7 mouse cellular contexts compared by ENCODE assay signal in the genomic region with DNA sequence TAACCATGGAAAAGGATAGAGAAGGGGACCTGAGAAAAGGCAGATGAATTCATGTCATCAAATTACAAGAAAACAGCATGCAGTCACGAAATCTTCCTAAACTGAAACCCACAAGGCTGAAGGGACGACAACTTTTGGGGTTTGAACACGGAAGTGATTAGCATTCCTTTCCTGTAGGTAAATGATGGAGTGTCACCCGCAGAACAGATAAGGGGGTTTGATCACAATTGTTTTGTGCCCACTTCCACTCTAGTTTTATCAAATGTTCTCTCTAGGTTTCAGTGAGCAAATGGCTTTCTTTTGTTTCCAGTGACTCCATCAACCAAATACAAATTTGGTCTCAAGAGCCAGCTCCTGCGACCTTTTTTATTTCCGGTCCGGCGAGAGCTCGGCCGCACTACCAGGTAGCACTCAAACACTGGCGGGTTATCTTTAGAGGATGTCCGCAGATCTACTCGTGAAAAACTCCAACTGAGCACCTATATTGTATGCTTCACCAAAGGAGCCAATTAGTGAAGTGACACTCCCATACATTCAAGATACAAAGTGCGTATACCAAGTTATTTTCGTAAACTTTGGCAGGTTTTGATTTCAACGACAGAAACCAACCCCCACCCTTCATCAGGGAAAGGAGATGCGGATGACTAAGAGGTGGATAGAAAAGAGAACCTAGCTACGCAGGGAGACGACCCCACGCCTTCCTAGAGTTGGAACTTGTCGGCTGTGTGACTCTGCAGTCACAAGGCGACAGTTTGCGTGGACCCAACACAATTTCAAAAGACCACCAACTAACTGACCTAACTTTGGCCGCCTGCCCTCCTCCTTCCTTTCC. TPM values are rescaled to one million over a fixed set of nuclear protein-coding genes. Genes with fewer than 3 reads are reported as not detected.
DNase-seq lines count a peak whose midpoint lies in the region; ATAC-seq and TF ChIP-seq lines count a peak whose summit lies in the region.

No protein-coding gene starts in this region.

- H3K4me2 ChIP-seq in hindbrain, embryonic 15.5 days, result peak overlapping the region; percentile 76
- H3K4me2 ChIP-seq in midbrain, embryonic 13.5 days (replicated peaks), result peak overlapping the region; percentile 89

- H3K27ac ChIP-seq in thymus, adult 2 months (ENCODE audit: control insufficient read depth, insufficient read depth, low read length), result no peak overlapping the region
- peak overlapping the region; percentile 84 for H3K27ac ChIP-seq in hindbrain, embryonic 15.5 days (replicated peaks)
- peak overlapping the region; percentile 82 for H3K27ac ChIP-seq in midbrain, embryonic 13.5 days

- H3K27me3 ChIP-seq in thymus, adult 2 months (ENCODE audit: control insufficient read depth, insufficient read depth, low read length), result no peaks in the 10 kb centered on the region
- H3K27me3 ChIP-seq in hindbrain, embryonic 15.5 days, result no peaks in the 10 kb centered on the region
- no peaks in the 10 kb centered on the region for H3K27me3 ChIP-seq in midbrain, embryonic 13.5 days

- under 1% methylated on average over 24 of the region's 24 CpGs for WGBS in thymus, adult 2 months
- 10% methylated on average over 24 of the region's 24 CpGs for WGBS in hindbrain, embryonic 15.5 days
- 9% methylated on average over 24 of the region's 24 CpGs for WGBS in midbrain, embryonic 13.5 days

- no peak for ATAC-seq in hindbrain, embryonic 15.5 days (ENCODE audit: low FRiP score, low read depth)
- peak; percentile 5; the same call in 1 of the 2 replicates for ATAC-seq in midbrain, embryonic 13.5 days

- DNase-seq in thymus, adult 2 months, result peak; percentile 13
- DNase-seq in thymus, postnatal 14 days, result no peak
- DNase-seq in embryo, embryonic 11 days, result peak; percentile 14
- DNase-seq in spleen, adult 18-20 months, result no peak
- no peak for DNase-seq in cerebellum, postnatal 10 days

- no peak for TF ChIP-seq POLR2A in thymus, adult 2 months (IDR thresholded peaks at IDR 0.05; ENCODE audit: control insufficient read depth, extremely low read depth, insufficient read depth, low read length, poor library complexity)

- no peaks in the 10 kb centered on the region for H3K9me3 ChIP-seq in hindbrain, embryonic 15.5 days
- no peaks in the 10 kb centered on the region for H3K9me3 ChIP-seq in midbrain, embryonic 13.5 days

- TF ChIP-seq CTCF in thymus, adult 2 months (IDR thresholded peaks at IDR 0.05; ENCODE audit: borderline replicate concordance, control insufficient read depth, extremely low read depth, insufficient read depth, low read length, poor library complexity), result no peak

- peaks cover 3% of the 10 kb centered on the region for H3K4me1 ChIP-seq in thymus, adult 2 months (replicated peaks; ENCODE audit: control insufficient read depth, insufficient read depth, low read length)
- H3K4me1 ChIP-seq in hindbrain, embryonic 15.5 days (replicated peaks), result peaks cover 17% of the 10 kb centered on the region
- H3K4me1 ChIP-seq in midbrain, embryonic 13.5 days (replicated peaks), result peaks cover 20% of the 10 kb centered on the region

- H3K36me3 ChIP-seq in thymus, adult 2 months (ENCODE audit: control insufficient read depth, insufficient read depth, low read length), result no peaks in the 10 kb centered on the region
- H3K36me3 ChIP-seq in hindbrain, embryonic 15.5 days, result no peaks in the 10 kb centered on the region
- H3K36me3 ChIP-seq in midbrain, embryonic 13.5 days, result no peaks in the 10 kb centered on the region

- H3K4me3 ChIP-seq in thymus, adult 2 months (ENCODE audit: control insufficient read depth, insufficient read depth, low read length), result peak overlapping the region; percentile 100
- peak overlapping the region; percentile 96 for H3K4me3 ChIP-seq in hindbrain, embryonic 15.5 days
- peak overlapping the region; percentile 99 for H3K4me3 ChIP-seq in midbrain, embryonic 13.5 days (replicated peaks)

- H3K9ac ChIP-seq in hindbrain, embryonic 15.5 days, result peak overlapping the region; percentile 97
- H3K9ac ChIP-seq in midbrain, embryonic 13.5 days (replicated peaks), result peak overlapping the region; percentile 99

RNA-seq across cellular contexts. Expression of gene Ube2l3, which starts 2.1 kb away (rescaled TPM):
- 70.5 and 75.0 TPM in 2 replicates for polyA plus RNA-seq in thymus, adult 2 months (2012; rRNA removed)
- 281 and 286 TPM in 2 replicates for polyA plus RNA-seq in hindbrain, embryonic 15.5 days (2015; fragmentation: Nextera tagmentation; extraction: Ambion mirVana)
- polyA plus RNA-seq in midbrain, embryonic 13.5 days (2015; fragmentation: Nextera tagmentation; extraction: Ambion mirVana), result 330 and 342 TPM in 2 replicates

RNA-seq across cellular contexts. Expression of gene Rimbp3, which starts 8.1 kb away (rescaled TPM):
- polyA plus RNA-seq in thymus, adult 2 months (2012; rRNA removed), result 0.41 and 0.51 TPM in 2 replicates
- 1.8 and 1.9 TPM in 2 replicates for polyA plus RNA-seq in hindbrain, embryonic 15.5 days (2015; fragmentation: Nextera tagmentation; extraction: Ambion mirVana)
- polyA plus RNA-seq in midbrain, embryonic 13.5 days (2015; fragmentation: Nextera tagmentation; extraction: Ambion mirVana), result 2.1 and 2.5 TPM in 2 replicates

RNA-seq across cellular contexts. Expression of gene Hic2, which starts 33.0 kb away (rescaled TPM):
- 6.0 and 7.0 TPM in 2 replicates for polyA plus RNA-seq in thymus, adult 2 months (2012; rRNA removed)
- 7.3 and 7.5 TPM in 2 replicates for polyA plus RNA-seq in hindbrain, embryonic 15.5 days (2015; fragmentation: Nextera tagmentation; extraction: Ambion mirVana)
- 13.2 and 13.6 TPM in 2 replicates for polyA plus RNA-seq in midbrain, embryonic 13.5 days (2015; fragmentation: Nextera tagmentation; extraction: Ambion mirVana)

RNA-seq across cellular contexts. Expression of gene Ccdc116, which starts 53.3 kb away (rescaled TPM):
- polyA plus RNA-seq in thymus, adult 2 months (2012; rRNA removed), result 3.5 and 3.7 TPM in 2 replicates
- polyA plus RNA-seq in hindbrain, embryonic 15.5 days (2015; fragmentation: Nextera tagmentation; extraction: Ambion mirVana), result 3.4 and 4.1 TPM in 2 replicates
- 1.1 and 1.4 TPM in 2 replicates for polyA plus RNA-seq in midbrain, embryonic 13.5 days (2015; fragmentation: Nextera tagmentation; extraction: Ambion mirVana)

RNA-seq across cellular contexts. Expression of gene Ydjc, which starts 55.9 kb away (rescaled TPM):
- polyA plus RNA-seq in thymus, adult 2 months (2012; rRNA removed), result 19.3 and 21.4 TPM in 2 replicates
- polyA plus RNA-seq in hindbrain, embryonic 15.5 days (2015; fragmentation: Nextera tagmentation; extraction: Ambion mirVana), result 44.3 and 48.1 TPM in 2 replicates
- polyA plus RNA-seq in midbrain, embryonic 13.5 days (2015; fragmentation: Nextera tagmentation; extraction: Ambion mirVana), result 21.5 and 22.0 TPM in 2 replicates

Comparison
In these comparisons a context has a peak if more than half of its experiments do, and no peak if none do; other contexts are left out.
1. DNase-seq: peak in thymus, adult 2 months (single experiment) and embryo, embryonic 11 days (single experiment); none in thymus, postnatal 14 days (single experiment), spleen, adult 18-20 months (0 of 2) and cerebellum, postnatal 10 days (0 of 2).
2. Peak in every context shown above with its lines, with median percentiles within 50 percentile points of each other: H3K4me3 ChIP-seq.